Mouse (Mus musculus): ENCODE results near the gene Itih5.

- TF ChIP-seq EP300 (IDR thresholded peaks at IDR 0.05) (no peak), CTCF (IDR thresholded peaks at IDR 0.05) (no peak)
These were observed 27.2 kb upstream of the Itih5 start for GRCm38 (mm10) chr2:10126122-10126521.
